ENCODE assay signal across 9 mouse cellular contexts in the genomic region with DNA sequence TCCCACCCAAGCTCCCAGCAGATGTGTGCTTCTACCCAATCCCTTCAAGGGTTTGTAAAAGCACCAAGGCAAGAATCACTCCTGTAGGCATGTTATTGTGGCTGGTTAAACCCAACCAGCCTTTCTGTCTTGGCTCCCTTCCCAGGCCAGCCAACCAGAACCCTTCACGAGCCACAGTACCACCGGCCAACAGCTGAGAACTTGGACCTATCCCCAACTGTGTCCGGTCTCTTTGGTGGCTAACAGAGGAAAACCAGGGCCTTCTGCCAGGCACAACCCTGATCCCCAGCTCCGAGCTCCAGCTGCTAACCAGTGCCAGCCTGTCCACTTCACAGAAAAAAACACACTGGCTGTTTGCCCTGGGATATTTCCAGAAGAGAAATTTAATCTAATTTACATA. TPM values are rescaled to one million over a fixed set of nuclear protein-coding genes. Genes with fewer than 3 reads are reported as not detected.
DNase-seq lines count a peak whose midpoint lies in the region; ATAC-seq and TF ChIP-seq lines count a peak whose summit lies in the region.
"Had no signal": no experiment of that assay in that cellular context is flagged by ENCODE, and none has a peak within 500 bp of the region (broad histone marks: within the 10 kb centered on the region; RNA-seq: fewer than 3 reads in every experiment).

No protein-coding gene starts in this region.

- no peak for ATAC-seq in lung, postnatal 0 days
- no peak for ATAC-seq in intestine, embryonic 16.5 days
- no peak for ATAC-seq in liver, postnatal 0 days

- no peak for TF ChIP-seq EP300 in lung, postnatal 0 days (IDR thresholded peaks at IDR 0.05)
- TF ChIP-seq EP300 in liver, postnatal 0 days (IDR thresholded peaks at IDR 0.05; ENCODE audit: low read depth) = no peak

- no peak overlapping the region for H3K9ac ChIP-seq in lung, postnatal 0 days (replicated peaks; ENCODE audit: low read depth)
- H3K9ac ChIP-seq in intestine, embryonic 16.5 days (ENCODE audit: low read depth, low read length) = no peak overlapping the region
- no peak overlapping the region for H3K9ac ChIP-seq in liver, postnatal 0 days (replicated peaks)
- H3K9ac ChIP-seq: heart, embryonic 13.5 days had no signal

- no peak overlapping the region for H3K27ac ChIP-seq in lung, postnatal 0 days (ENCODE audit: low read length)
- no peak overlapping the region for H3K27ac ChIP-seq in intestine, embryonic 16.5 days (ENCODE audit: low read length)
- H3K27ac ChIP-seq in liver, postnatal 0 days (ENCODE audit: low read depth) = no peak overlapping the region

- DNase-seq in lung, adult 18-20 months = peak; percentile 52 to 62
- DNase-seq in lung, postnatal 0 days (ENCODE audit: low spot score) = no peak
- peak; percentile 84 for DNase-seq in cerebellum, adult 11-12 months
- DNase-seq in gastrocnemius, postnatal 14 days = peak; percentile 82
- DNase-seq in layer of hippocampus, adult 8-10 months (ENCODE audit: low spot score in 2 of 2) = peak; percentile 85
- peak; percentile 57 for DNase-seq in right cerebral cortex, postnatal 25 days
- no peak for DNase-seq in liver, postnatal 0 days

- TF ChIP-seq CTCF in lung, postnatal 0 days (IDR thresholded peaks at IDR 0.05) = no peak
- TF ChIP-seq CTCF in liver, postnatal 0 days (IDR thresholded peaks at IDR 0.05; ENCODE audit: low read depth) = no peak

- 69% methylated on average over 4 of the region's 4 CpGs for WGBS in lung, postnatal 0 days
- WGBS in intestine, embryonic 16.5 days = 77% methylated on average over 4 of the region's 4 CpGs
- WGBS in liver, postnatal 0 days (ENCODE audit: insufficient replicate concordance) = 79% methylated on average over 4 of the region's 4 CpGs

- no peak overlapping the region for H3K4me3 ChIP-seq in lung, postnatal 0 days (ENCODE audit: low read depth, low read length)
- no peak overlapping the region for H3K4me3 ChIP-seq in intestine, embryonic 16.5 days (ENCODE audit: low read length)
- H3K4me3 ChIP-seq in liver, postnatal 0 days (ENCODE audit: low read depth, low read length) = no peak overlapping the region
- H3K4me3 ChIP-seq: heart, embryonic 13.5 days had no signal

- intact Hi-C loops in gastrocnemius, postnatal 14 days (cut with DNase I; ENCODE audit: low total_unique reads) = loop anchor here (5.0 kb wide), 1 partner anchor 139 kb away; no protein-coding TSS in a partner anchor

- no peak overlapping the region for H3K4me2 ChIP-seq in lung, postnatal 0 days (replicated peaks; ENCODE audit: low read depth, low read length)
- no peak overlapping the region for H3K4me2 ChIP-seq in intestine, embryonic 16.5 days (ENCODE audit: low read depth, low read length)
- no peak overlapping the region for H3K4me2 ChIP-seq in liver, postnatal 0 days (ENCODE audit: low read depth, low read length)
- H3K4me2 ChIP-seq: heart, embryonic 13.5 days had no signal

- H3K9me3 ChIP-seq in lung, postnatal 0 days (ENCODE audit: low read length) = no peaks in the 10 kb centered on the region
- no peaks in the 10 kb centered on the region for H3K9me3 ChIP-seq in intestine, embryonic 16.5 days (ENCODE audit: control insufficient read depth, low read length)
- H3K9me3 ChIP-seq in liver, postnatal 0 days (ENCODE audit: low read length) = no peaks in the 10 kb centered on the region
- H3K9me3 ChIP-seq: heart, embryonic 13.5 days had no signal

- H3K36me3 ChIP-seq in lung, postnatal 0 days (ENCODE audit: insufficient read depth, low read length) = peaks cover 41% of the 10 kb centered on the region
- peaks cover 24% of the 10 kb centered on the region for H3K36me3 ChIP-seq in intestine, embryonic 16.5 days (ENCODE audit: control insufficient read depth, insufficient read depth, low read length)
- H3K36me3 ChIP-seq in liver, postnatal 0 days (replicated peaks; ENCODE audit: insufficient read depth, low read length) = peaks cover 46% of the 10 kb centered on the region

- H3K4me1 ChIP-seq in lung, postnatal 0 days (ENCODE audit: insufficient read depth, low read depth, low read length) = peaks cover 4% of the 10 kb centered on the region; the same call in 1 of the 2 replicates
- 0 out of 2 replicates have a peak, but pooled peaks cover 5% of the 10 kb centered on the region for H3K4me1 ChIP-seq in intestine, embryonic 16.5 days (ENCODE audit: control insufficient read depth, insufficient read depth, low read length)
- peaks cover 8% of the 10 kb centered on the region for H3K4me1 ChIP-seq in liver, postnatal 0 days (ENCODE audit: insufficient read depth)

- H3K27me3 ChIP-seq in lung, postnatal 0 days (replicated peaks; ENCODE audit: insufficient read depth, low read length) = no peaks in the 10 kb centered on the region
- H3K27me3 ChIP-seq in intestine, embryonic 16.5 days (replicated peaks; ENCODE audit: control insufficient read depth, insufficient read depth, low read length) = no peaks in the 10 kb centered on the region
- no peaks in the 10 kb centered on the region for H3K27me3 ChIP-seq in liver, postnatal 0 days (ENCODE audit: insufficient read depth, low read length)
- H3K27me3 ChIP-seq: heart, embryonic 13.5 days had no signal

RNA-seq across cellular contexts. Expression of gene Akap8l, which starts 3.3 kb away (rescaled TPM):
- polyA plus RNA-seq in lung, postnatal 0 days (2015; fragmentation: Nextera tagmentation; extraction: Ambion mirVana) = 59.9 and 66.3 TPM in 2 replicates
- 10 to 100 TPM; 20.8 to 28.0 TPM for total RNA-seq in gastrocnemius, postnatal 14 days (2021)
- 100 to 1,000 TPM; 160 to 279 (median 221) TPM for total RNA-seq in layer of hippocampus, adult 8-10 months (2022)
- 66.3 and 73.0 TPM in 2 replicates for polyA plus RNA-seq in intestine, embryonic 16.5 days (2015; fragmentation: Nextera tagmentation; extraction: Ambion mirVana)
- polyA plus RNA-seq in liver, postnatal 0 days (2015; fragmentation: Nextera tagmentation; extraction: Ambion mirVana) = 21.5 and 23.8 TPM in 2 replicates

RNA-seq across cellular contexts. Expression of gene Akap8, which starts 32.7 kb away (rescaled TPM):
- polyA plus RNA-seq in lung, postnatal 0 days (2015; fragmentation: Nextera tagmentation; extraction: Ambion mirVana) = 30.2 and 34.0 TPM in 2 replicates
- total RNA-seq in gastrocnemius, postnatal 14 days (2021) = 10 to 100 TPM; 29.3 to 30.5 TPM
- 100 to 1,000 TPM in 3 of 4 experiments, 10 to 100 TPM in 1; 94.2 to 118 (median 109) TPM for total RNA-seq in layer of hippocampus, adult 8-10 months (2022)
- 75.0 and 75.7 TPM in 2 replicates for polyA plus RNA-seq in intestine, embryonic 16.5 days (2015; fragmentation: Nextera tagmentation; extraction: Ambion mirVana)
- 14.5 and 17.3 TPM in 2 replicates for polyA plus RNA-seq in liver, postnatal 0 days (2015; fragmentation: Nextera tagmentation; extraction: Ambion mirVana)

RNA-seq across cellular contexts. Expression of gene Wiz, which starts 35.5 kb away (rescaled TPM):
- 12.1 and 12.8 TPM in 2 replicates for polyA plus RNA-seq in lung, postnatal 0 days (2015; fragmentation: Nextera tagmentation; extraction: Ambion mirVana)
- 10 to 100 TPM; 14.3 to 15.3 TPM for total RNA-seq in gastrocnemius, postnatal 14 days (2021)
- total RNA-seq in layer of hippocampus, adult 8-10 months (2022) = 10 to 100 TPM; 44.5 to 52.9 (median 47.4) TPM
- polyA plus RNA-seq in intestine, embryonic 16.5 days (2015; fragmentation: Nextera tagmentation; extraction: Ambion mirVana) = 17.5 and 18.9 TPM in 2 replicates
- 2.7 and 3.2 TPM in 2 replicates for polyA plus RNA-seq in liver, postnatal 0 days (2015; fragmentation: Nextera tagmentation; extraction: Ambion mirVana)

RNA-seq across cellular contexts. Expression of gene Rasal3, which starts 49.7 kb away (rescaled TPM):
- 0.79 and 1.2 TPM in 2 replicates for polyA plus RNA-seq in lung, postnatal 0 days (2015; fragmentation: Nextera tagmentation; extraction: Ambion mirVana)
- total RNA-seq in gastrocnemius, postnatal 14 days (2021) = under 1 TPM in 1 of 2 experiments, not detected in 1; 0.14 TPM
- total RNA-seq in layer of hippocampus, adult 8-10 months (2022) = 10 to 100 TPM in 2 of 4 experiments, 1 to 10 TPM in 2; 3.8 to 16.9 (median 8.9) TPM
- 1.4 and 2.0 TPM in 2 replicates for polyA plus RNA-seq in intestine, embryonic 16.5 days (2015; fragmentation: Nextera tagmentation; extraction: Ambion mirVana)
- polyA plus RNA-seq in liver, postnatal 0 days (2015; fragmentation: Nextera tagmentation; extraction: Ambion mirVana) = 2.9 and 3.1 TPM in 2 replicates

Comparison
In these comparisons a context has a peak if more than half of its experiments do, and no peak if none do; other contexts are left out.
1. DNase-seq: peak in lung, adult 18-20 months (2 of 2), cerebellum, adult 11-12 months (single experiment), gastrocnemius, postnatal 14 days (single experiment), layer of hippocampus, adult 8-10 months (2 of 2) and right cerebral cortex, postnatal 25 days (single experiment); none in lung, postnatal 0 days (single experiment) and liver, postnatal 0 days (single experiment).